In the genomic region with DNA sequence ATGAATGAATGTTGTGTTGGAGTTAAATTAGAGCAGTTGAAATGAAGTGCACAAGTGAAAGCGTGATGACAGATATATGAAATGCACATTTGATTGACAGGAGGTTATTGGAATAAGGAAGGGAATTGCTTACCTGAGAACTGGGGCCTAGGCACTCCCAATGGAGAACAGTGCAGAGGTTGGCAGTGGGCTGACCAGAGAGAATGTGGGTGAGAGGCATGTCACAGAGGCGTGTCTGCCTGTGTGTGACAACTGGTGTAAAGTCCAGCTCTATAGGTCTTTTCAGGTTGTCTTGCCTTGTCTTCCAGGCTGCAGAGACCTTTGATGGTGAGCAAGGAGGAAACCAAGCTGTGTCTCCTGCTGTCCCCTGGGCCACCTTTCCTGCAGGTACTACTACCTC, we compare ENCODE assay signal across 22 mouse cellular contexts. TPM values are rescaled to one million over a fixed set of nuclear protein-coding genes. Genes with fewer than 3 reads are reported as not detected.
DNase-seq lines count a peak whose midpoint lies in the region; ATAC-seq and TF ChIP-seq lines count a peak whose summit lies in the region.
"Had no signal": no experiment of that assay in that cellular context is flagged by ENCODE, and none has a peak within 500 bp of the region (broad histone marks: within the 10 kb centered on the region; RNA-seq: fewer than 3 reads in every experiment).

No protein-coding gene starts in this region.

- 88% methylated on average over 2 of the region's 2 CpGs for WGBS in intestine, embryonic 15.5 days
- 87% methylated on average over 2 of the region's 2 CpGs for WGBS in intestine, embryonic 16.5 days
- WGBS in stomach, postnatal 0 days, result 85% methylated on average over 2 of the region's 2 CpGs

- no peak overlapping the region for H3K9ac ChIP-seq in intestine, embryonic 15.5 days
- H3K9ac ChIP-seq in intestine, embryonic 16.5 days (ENCODE audit: low read depth, low read length), result no peak overlapping the region
- no peak overlapping the region for H3K9ac ChIP-seq in stomach, postnatal 0 days (ENCODE audit: low read length)
- H3K9ac ChIP-seq: embryonic facial prominence, embryonic 13.5 days; embryonic facial prominence, embryonic 15.5 days; forebrain, embryonic 12.5 days had no signal

- no peak overlapping the region for H3K4me3 ChIP-seq in intestine, embryonic 15.5 days (replicated peaks)
- H3K4me3 ChIP-seq in intestine, embryonic 16.5 days (ENCODE audit: low read length), result no peak overlapping the region
- H3K4me3 ChIP-seq in stomach, postnatal 0 days (ENCODE audit: low read depth, low read length), result no peak overlapping the region
- H3K4me3 ChIP-seq: embryonic facial prominence, embryonic 13.5 days; embryonic facial prominence, embryonic 15.5 days; erythroblast, embryonic 14.5 days; forebrain, embryonic 10.5 days; forebrain, embryonic 12.5 days had no signal

- no peaks in the 10 kb centered on the region for H3K36me3 ChIP-seq in intestine, embryonic 15.5 days
- H3K36me3 ChIP-seq in intestine, embryonic 16.5 days (ENCODE audit: control insufficient read depth, insufficient read depth, low read length), result no peaks in the 10 kb centered on the region
- H3K36me3 ChIP-seq in stomach, postnatal 0 days (ENCODE audit: control insufficient read depth, insufficient read depth, low read length), result no peaks in the 10 kb centered on the region
- H3K36me3 ChIP-seq: forebrain, embryonic 10.5 days; forebrain, embryonic 12.5 days had no signal

- no peak overlapping the region for H3K27ac ChIP-seq in intestine, embryonic 15.5 days
- no peak overlapping the region for H3K27ac ChIP-seq in intestine, embryonic 16.5 days (ENCODE audit: low read length)
- H3K27ac ChIP-seq in stomach, postnatal 0 days (replicated peaks), result no peak overlapping the region
- H3K27ac ChIP-seq: embryonic facial prominence, embryonic 13.5 days; embryonic facial prominence, embryonic 15.5 days; forebrain, embryonic 10.5 days; forebrain, embryonic 12.5 days had no signal

- no peaks in the 10 kb centered on the region for H3K9me3 ChIP-seq in intestine, embryonic 15.5 days
- H3K9me3 ChIP-seq in intestine, embryonic 16.5 days (ENCODE audit: control insufficient read depth, low read length), result no peaks in the 10 kb centered on the region
- H3K9me3 ChIP-seq in stomach, postnatal 0 days (ENCODE audit: control insufficient read depth, low read length), result no peaks in the 10 kb centered on the region
- H3K9me3 ChIP-seq: embryonic facial prominence, embryonic 15.5 days; forebrain, embryonic 10.5 days had no signal

- no peak for TF ChIP-seq CTCF in stomach, postnatal 0 days (IDR thresholded peaks at IDR 0.05; ENCODE audit: low read depth)

- ATAC-seq in intestine, embryonic 15.5 days, result peak; percentile 82; the same call in 1 of the 2 replicates
- peak; percentile 81 for ATAC-seq in intestine, embryonic 16.5 days
- peak; percentile 67 for ATAC-seq in stomach, postnatal 0 days (ENCODE audit: low FRiP score, low TSS enrichment)
- ATAC-seq: forebrain, embryonic 14.5 days; forebrain, embryonic 16.5 days had no signal

- no peak overlapping the region for H3K4me2 ChIP-seq in intestine, embryonic 15.5 days (replicated peaks)
- H3K4me2 ChIP-seq in intestine, embryonic 16.5 days (ENCODE audit: low read depth, low read length), result no peak overlapping the region
- H3K4me2 ChIP-seq in stomach, postnatal 0 days (replicated peaks; ENCODE audit: low read depth), result no peak overlapping the region
- H3K4me2 ChIP-seq: embryonic facial prominence, embryonic 13.5 days; embryonic facial prominence, embryonic 15.5 days; forebrain, embryonic 12.5 days had no signal

- no peak for TF ChIP-seq EP300 in stomach, postnatal 0 days (optimal IDR thresholded peaks at IDR 0.05)

- peak; percentile 24 for DNase-seq in stomach, postnatal 0 days (ENCODE audit: low spot score)
- DNase-seq in layer of hippocampus, adult 9-11 months, result no peak
- DNase-seq in urinary bladder, adult 2 months (ENCODE audit: low spot score), result no peak
- DNase-seq: adrenal gland, adult 2 months; adrenal gland, postnatal 10 days; adrenal gland, postnatal 25 days; cerebellum, adult 11 months; cerebellum, adult 18-20 months; cerebellum, adult 8-10 months; cerebellum, adult 9-11 months; cerebellum, postnatal 14 days; cerebellum, postnatal 36 days; embryo, embryonic 11 days had no signal

- H3K27me3 ChIP-seq in intestine, embryonic 15.5 days (replicated peaks), result no peaks in the 10 kb centered on the region
- H3K27me3 ChIP-seq in intestine, embryonic 16.5 days (replicated peaks; ENCODE audit: control insufficient read depth, insufficient read depth, low read length), result no peaks in the 10 kb centered on the region
- no peaks in the 10 kb centered on the region for H3K27me3 ChIP-seq in stomach, postnatal 0 days (ENCODE audit: control insufficient read depth, insufficient read depth, low read length)
- H3K27me3 ChIP-seq: embryonic facial prominence, embryonic 13.5 days; embryonic facial prominence, embryonic 15.5 days; forebrain, embryonic 12.5 days had no signal

- 0 out of 2 replicates have a peak, but pooled peaks cover 4% of the 10 kb centered on the region for H3K4me1 ChIP-seq in intestine, embryonic 15.5 days (replicated peaks)
- no peaks in the 10 kb centered on the region for H3K4me1 ChIP-seq in intestine, embryonic 16.5 days (ENCODE audit: control insufficient read depth, insufficient read depth, low read length)
- no peaks in the 10 kb centered on the region for H3K4me1 ChIP-seq in stomach, postnatal 0 days (replicated peaks; ENCODE audit: control insufficient read depth, insufficient read depth)
- H3K4me1 ChIP-seq: forebrain, embryonic 10.5 days; forebrain, embryonic 12.5 days had no signal

RNA-seq across cellular contexts. Expression of gene Ccdc91, which starts 34.9 kb away (rescaled TPM):
- 25.2 and 26.5 TPM in 2 replicates for polyA plus RNA-seq in intestine, embryonic 15.5 days (2015; fragmentation: Nextera tagmentation; extraction: Ambion mirVana)
- 28.0 and 29.8 TPM in 2 replicates for polyA plus RNA-seq in intestine, embryonic 16.5 days (2015; fragmentation: Nextera tagmentation; extraction: Ambion mirVana)
- 16.2 and 17.2 TPM in 2 replicates for polyA plus RNA-seq in stomach, postnatal 0 days (2015; fragmentation: Nextera tagmentation; extraction: Ambion mirVana)
- 33.9 and 37.7 TPM in 2 replicates for polyA plus RNA-seq in urinary bladder, adult 2 months (2012; rRNA removed)
